Mouse (Mus musculus) heart, adult 2 months (tissue): Measurements from ENCODE around the gene Pogk.

Source experiments
- CTCF ChIP-seq: fragments of 200-600 bp; IDR thresholded peaks from 2 replicates; pipeline ENCODE4 v1.8.1; 2022; ENCODE audit warnings: antibody characterized with exemption, mild to moderate bottlenecking, moderate library complexity
- POLR2A ChIP-seq: fragments of 200-500 bp; IDR thresholded peaks from 2 replicates; pipeline ENCODE4 v1.6.1; 2011; ENCODE audit warnings: mild to moderate bottlenecking, low read depth, low read length, control low read depth; ENCODE audit not compliant: insufficient read depth

DNA sequence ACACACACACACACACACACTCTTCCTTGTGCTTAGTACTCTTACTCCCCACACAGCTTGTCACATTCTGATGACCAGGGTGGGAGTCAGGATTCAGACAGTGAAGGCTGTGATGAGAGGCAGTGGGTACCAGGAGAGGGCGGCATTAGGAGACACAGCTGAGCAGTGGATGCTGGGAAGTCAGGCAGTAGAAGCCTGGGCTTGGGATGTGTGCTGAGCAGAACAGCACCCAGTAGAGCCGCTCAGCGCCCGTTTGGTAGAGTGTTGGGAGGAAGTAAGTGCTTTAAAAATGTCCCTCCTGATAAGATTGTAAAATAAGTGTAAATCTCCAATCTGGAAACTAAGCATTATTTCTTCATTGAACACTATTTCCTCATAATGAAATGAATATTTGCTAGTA, 27.0 kb downstream of the Pogk start:
- TF ChIP-seq CTCF, result no peak
- TF ChIP-seq POLR2A, result no peak
